Mouse (Mus musculus): ENCODE data around the gene Ptpn13. TPM values are rescaled to one million over a fixed set of nuclear protein-coding genes. Genes with fewer than 3 reads are reported as not detected.
A peak's percentile ranks its signal among the peaks of the same experiment; 100 is the strongest.

Gene Ptpn13
- total and polyA plus RNA-seq, 3 experiments = 15.1 to 43.6 (median 15.5) TPM

DNA sequence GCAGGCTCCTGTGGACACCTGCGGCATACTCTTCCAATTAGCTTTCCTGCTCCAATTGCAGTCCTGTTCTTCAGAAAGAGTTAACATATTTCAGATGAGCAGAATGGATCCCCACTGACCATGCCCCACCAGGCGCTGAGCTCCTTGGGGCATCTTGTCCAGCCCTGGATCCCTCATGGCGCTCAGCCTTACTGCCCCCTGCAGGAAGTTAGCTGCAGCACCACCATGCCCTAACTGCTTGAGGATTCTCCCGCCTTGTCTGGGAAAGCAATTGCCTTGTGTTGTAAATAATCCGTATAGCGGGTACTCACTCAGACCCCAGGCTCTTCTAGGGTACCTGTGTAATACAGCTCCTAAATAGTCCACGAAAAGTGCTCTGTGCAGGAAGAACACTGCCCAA lies 162.2 kb downstream of the Ptpn13 start:
- Histone ChIP-seq H3K36me3 (ENCODE audit: control insufficient read depth in 1 of 2, insufficient read depth in 2 of 2, low read length in 2 of 2) (no peaks in the 10 kb centered on the region), H3K9me3 (replicated peaks; ENCODE audit: insufficient read depth, low read length) (no peaks in the 10 kb centered on the region), H3K79me2 (ENCODE audit: control insufficient read depth, insufficient read depth, low read length, poor library complexity) (no peaks in the 10 kb centered on the region), H3K9ac (ENCODE audit: control insufficient read depth, low read depth, low read length, poor library complexity, severe bottlenecking) (no peak overlapping the region), H3K27me3 (ENCODE audit: control insufficient read depth in 1 of 2, insufficient read depth in 2 of 2, low read length in 2 of 2) (no peaks in the 10 kb centered on the region), H3K27ac (ENCODE audit: control insufficient read depth, low read depth, low read length) (no peak overlapping the region), H3K4me1 (ENCODE audit: control insufficient read depth in 1 of 2, insufficient read depth in 2 of 2, low read length in 2 of 2) (no peaks in the 10 kb centered on the region), H3K4me3 (ENCODE audit: control insufficient read depth in 1 of 2, insufficient read depth in 1 of 2, low read depth in 2 of 2, low read length in 2 of 2) (no peak overlapping the region)
- DNase-seq (ENCODE audit: low read depth, low spot score) = peak; percentile 33
- TF ChIP-seq ZNF384 (IDR thresholded peaks at IDR 0.05; ENCODE audit: low read depth, low read length) (no peak), SMC3 (IDR thresholded peaks at IDR 0.05; ENCODE audit: low read depth, low read length) (peak; percentile 65), CTCF (IDR thresholded peaks at IDR 0.05 in 2 of 3, conservative IDR thresholded peaks at IDR 0.05 in 1 of 3; ENCODE audit: control insufficient read depth in 1 of 3, insufficient read depth in 1 of 3, low read depth in 2 of 3, low read length in 3 of 3, poor library complexity in 1 of 3, severe bottlenecking in 1 of 3) (peak; percentile 56 to 72 (median 59)), RAD21 (IDR thresholded peaks at IDR 0.05; ENCODE audit: low read depth, low read length) (peak; percentile 33)

- Histone ChIP-seq H3K27ac (ENCODE audit: control insufficient read depth, low read depth, low read length) (no peak overlapping the region), H3K4me1 (ENCODE audit: control insufficient read depth in 1 of 2, insufficient read depth in 2 of 2, low read length in 2 of 2) (no peaks in the 10 kb centered on the region), H3K4me3 (ENCODE audit: control insufficient read depth in 1 of 2, insufficient read depth in 1 of 2, low read depth in 2 of 2, low read length in 2 of 2) (no peak overlapping the region), H3K9me3 (replicated peaks; ENCODE audit: insufficient read depth, low read length) (no peaks in the 10 kb centered on the region), H3K9ac (ENCODE audit: control insufficient read depth, low read depth, low read length, poor library complexity, severe bottlenecking) (no peak overlapping the region), H3K27me3 (ENCODE audit: control insufficient read depth in 1 of 2, insufficient read depth in 2 of 2, low read length in 2 of 2) (no peaks in the 10 kb centered on the region), H3K36me3 (ENCODE audit: control insufficient read depth in 1 of 2, insufficient read depth in 2 of 2, low read length in 2 of 2) (no peaks in the 10 kb centered on the region), H3K79me2 (ENCODE audit: control insufficient read depth, insufficient read depth, low read length, poor library complexity) (no peaks in the 10 kb centered on the region)
- TF ChIP-seq SIN3A (IDR thresholded peaks at IDR 0.05; ENCODE audit: low read length) (no peak), RCOR1 (IDR thresholded peaks at IDR 0.05; ENCODE audit: low read depth, low read length) (no peak), NRF1 (IDR thresholded peaks at IDR 0.05; ENCODE audit: insufficient read depth, low read depth, low read length, poor library complexity, severe bottlenecking) (no peak), MXI1 (IDR thresholded peaks at IDR 0.05; ENCODE audit: low read depth, low read length) (no peak), CTCF (IDR thresholded peaks at IDR 0.05 in 2 of 3, conservative IDR thresholded peaks at IDR 0.05 in 1 of 3; ENCODE audit: control insufficient read depth in 1 of 3, insufficient read depth in 1 of 3, low read depth in 2 of 3, low read length in 3 of 3, poor library complexity in 1 of 3, severe bottlenecking in 1 of 3) (no peak), E2F4 (IDR thresholded peaks at IDR 0.05; ENCODE audit: borderline replicate concordance, low read depth, low read length) (no peak), CHD2 (IDR thresholded peaks at IDR 0.05; ENCODE audit: low read length) (no peak), MAFK (IDR thresholded peaks at IDR 0.05; ENCODE audit: borderline replicate concordance, low read depth, low read length) (no peak), HCFC1 (IDR thresholded peaks at IDR 0.05; ENCODE audit: low read depth, low read length) (no peak), TBP (IDR thresholded peaks at IDR 0.05; ENCODE audit: low read depth, low read length) (no peak), NELFE (IDR thresholded peaks at IDR 0.05; ENCODE audit: low read depth, low read length) (no peak), BHLHE40 (IDR thresholded peaks at IDR 0.05; ENCODE audit: borderline replicate concordance, low read depth, low read length) (no peak), RAD21 (IDR thresholded peaks at IDR 0.05; ENCODE audit: low read depth, low read length) (no peak)
- no peak for DNase-seq (ENCODE audit: low read depth, low spot score)
Observed at GRCm38 (mm10) chr5:103591846-103592245, 166.9 kb downstream of the Ptpn13 start.

GRCm38 (mm10) chr5:103592706-103593105 lies 167.7 kb downstream of the Ptpn13 start:
- H3K9me3 ChIP-seq (replicated peaks; ENCODE audit: insufficient read depth, low read length) = no peaks in the 10 kb centered on the region
- H3K27me3 ChIP-seq (ENCODE audit: control insufficient read depth in 1 of 2, insufficient read depth in 2 of 2, low read length in 2 of 2) = no peaks in the 10 kb centered on the region
- H3K27ac ChIP-seq (ENCODE audit: control insufficient read depth, low read depth, low read length) = no peak overlapping the region
- TF ChIP-seq POLR2AphosphoS5 (IDR thresholded peaks at IDR 0.05; ENCODE audit: borderline replicate concordance, low read depth, low read length) (no peak), TCF12 (IDR thresholded peaks at IDR 0.05; ENCODE audit: low read depth, low read length) (no peak), KAT2A (conservative IDR thresholded peaks at IDR 0.05; ENCODE audit: low read depth, low read length) (no peak), POLR2A (IDR thresholded peaks at IDR 0.05; ENCODE audit: control insufficient read depth in 1 of 2, insufficient read depth in 1 of 2, low read depth in 1 of 2, low read length in 2 of 2, poor library complexity in 1 of 2) (no peak)
- DNase-seq (ENCODE audit: low read depth, low spot score) = no peak
- H3K36me3 ChIP-seq (ENCODE audit: control insufficient read depth in 1 of 2, insufficient read depth in 2 of 2, low read length in 2 of 2) = no peaks in the 10 kb centered on the region
- H3K79me2 ChIP-seq (ENCODE audit: control insufficient read depth, insufficient read depth, low read length, poor library complexity) = no peaks in the 10 kb centered on the region
- H3K9ac ChIP-seq (ENCODE audit: control insufficient read depth, low read depth, low read length, poor library complexity, severe bottlenecking) = no peak overlapping the region
- no peaks in the 10 kb centered on the region for H3K4me1 ChIP-seq (ENCODE audit: control insufficient read depth in 1 of 2, insufficient read depth in 2 of 2, low read length in 2 of 2)
- no peak overlapping the region for H3K4me3 ChIP-seq (ENCODE audit: control insufficient read depth in 1 of 2, insufficient read depth in 1 of 2, low read depth in 2 of 2, low read length in 2 of 2)

Measured in MEL (cell line).